Mouse (Mus musculus): Measurements from ENCODE around the gene Hoxb1. TPM values are rescaled to one million over a fixed set of nuclear protein-coding genes. Genes with fewer than 3 reads are reported as not detected.

Gene Hoxb1
- total and polyA plus RNA-seq, 2 experiments from 2014 or later, result not detected

- Histone ChIP-seq H3K4me1 (ENCODE audit: insufficient read depth) (no peaks in the 10 kb centered on the region), H3K27ac (ENCODE audit: low read depth, low read length) (no peak overlapping the region), H3K27me3 (ENCODE audit: insufficient read depth, low read length) (peaks cover 99% of the 10 kb centered on the region), H3K4me3 (ENCODE audit: low read depth, low read length) (no peak overlapping the region), H3K36me3 (ENCODE audit: insufficient read depth) (no peaks in the 10 kb centered on the region), H3K9me3 (ENCODE audit: low read length) (no peaks in the 10 kb centered on the region), H3K9ac (no peak overlapping the region), H3K4me2 (ENCODE audit: low read depth) (no peak overlapping the region)
- DNase-seq (no peak), ATAC-seq (no peak)
- 2% methylated on average over 29 of the region's 29 CpGs for WGBS
- no peak for TF ChIP-seq CTCF (IDR thresholded peaks at IDR 0.05; ENCODE audit: low read depth)
Observed at GRCm38 (mm10) chr11:96319910-96320309, 45.6 kb upstream of the Hoxb1 start.

- TF ChIP-seq CTCF (IDR thresholded peaks at IDR 0.05; ENCODE audit: low read depth), result no peak
- Histone ChIP-seq H3K9me3 (ENCODE audit: low read length) (no peaks in the 10 kb centered on the region), H3K36me3 (ENCODE audit: insufficient read depth) (no peaks in the 10 kb centered on the region), H3K4me3 (ENCODE audit: low read depth, low read length) (no peak overlapping the region), H3K4me1 (ENCODE audit: insufficient read depth) (no peaks in the 10 kb centered on the region), H3K27me3 (ENCODE audit: insufficient read depth, low read length) (peaks cover 99% of the 10 kb centered on the region), H3K27ac (ENCODE audit: low read depth, low read length) (no peak overlapping the region), H3K4me2 (ENCODE audit: low read depth) (no peak overlapping the region), H3K9ac (no peak overlapping the region)
- DNase-seq (no peak), ATAC-seq (no peak)
- WGBS, result under 1% methylated on average over 17 of the region's 17 CpGs
Observed at GRCm38 (mm10) chr11:96320688-96321087, 44.9 kb upstream of the Hoxb1 start.

- no peaks in the 10 kb centered on the region for H3K9me3 ChIP-seq (ENCODE audit: low read length)
- no peak overlapping the region for H3K27ac ChIP-seq (ENCODE audit: low read depth, low read length)
- no peak for TF ChIP-seq CTCF (IDR thresholded peaks at IDR 0.05; ENCODE audit: low read depth)
- peaks cover 99% of the 10 kb centered on the region for H3K27me3 ChIP-seq (ENCODE audit: insufficient read depth, low read length)
- no peak overlapping the region for H3K4me3 ChIP-seq (ENCODE audit: low read depth, low read length)
- no peak for ATAC-seq
- H3K4me1 ChIP-seq (ENCODE audit: insufficient read depth), result no peaks in the 10 kb centered on the region
- DNase-seq, result no peak
- no peak overlapping the region for H3K9ac ChIP-seq
- no peak overlapping the region for H3K4me2 ChIP-seq (ENCODE audit: low read depth)
- 5% methylated on average over 5 of the region's 5 CpGs for WGBS
- H3K36me3 ChIP-seq (ENCODE audit: insufficient read depth), result no peaks in the 10 kb centered on the region
Observed at GRCm38 (mm10) chr11:96321846-96322245, 43.7 kb upstream of the Hoxb1 start.

- Histone ChIP-seq H3K9me3 (ENCODE audit: low read length) (no peaks in the 10 kb centered on the region), H3K4me1 (ENCODE audit: insufficient read depth) (no peaks in the 10 kb centered on the region), H3K4me2 (ENCODE audit: low read depth) (no peak overlapping the region), H3K4me3 (ENCODE audit: low read depth, low read length) (no peak overlapping the region), H3K9ac (no peak overlapping the region), H3K27me3 (ENCODE audit: insufficient read depth, low read length) (peaks cover 100% of the 10 kb centered on the region), H3K36me3 (ENCODE audit: insufficient read depth) (no peaks in the 10 kb centered on the region), H3K27ac (ENCODE audit: low read depth, low read length) (no peak overlapping the region)
- no peak for ATAC-seq
- whole genome bisulfite sequencing, result 6% methylated on average over 6 of the region's 6 CpGs
- no peak for TF ChIP-seq CTCF (IDR thresholded peaks at IDR 0.05; ENCODE audit: low read depth)
- no peak for DNase-seq
Observed at GRCm38 (mm10) chr11:96322738-96323137, 42.8 kb upstream of the Hoxb1 start.

- peaks cover 100% of the 10 kb centered on the region for H3K27me3 ChIP-seq (ENCODE audit: insufficient read depth, low read length)
- H3K4me2 ChIP-seq (ENCODE audit: low read depth), result no peak within 1 kb of the TSS
- ATAC-seq (no peak), DNase-seq (no peak)
- no peaks in the 10 kb centered on the region for H3K36me3 ChIP-seq (ENCODE audit: insufficient read depth)
- WGBS, result 4% methylated on average over 10 of the region's 10 CpGs
- H3K27ac ChIP-seq (ENCODE audit: low read depth, low read length), result no peak within 1 kb of the TSS
- no peak within 1 kb of the TSS for H3K4me3 ChIP-seq (ENCODE audit: low read depth, low read length)
- no peak within 1 kb of the TSS for H3K9ac ChIP-seq
- no peak for TF ChIP-seq CTCF (IDR thresholded peaks at IDR 0.05; ENCODE audit: low read depth)
- H3K4me1 ChIP-seq (ENCODE audit: insufficient read depth), result no peaks in the 10 kb centered on the region
- no peaks in the 10 kb centered on the region for H3K9me3 ChIP-seq (ENCODE audit: low read length)
Observed at GRCm38 (mm10) chr11:96323154-96323553, 42.4 kb upstream of the Hoxb1 start, which contains the start of gene Hoxb3. Hoxb3 (plus strand) TSS chr11:96323326.

- Histone ChIP-seq H3K9ac (no peak overlapping the region), H3K4me2 (ENCODE audit: low read depth) (no peak overlapping the region), H3K27me3 (ENCODE audit: insufficient read depth, low read length) (peaks cover 100% of the 10 kb centered on the region), H3K4me3 (ENCODE audit: low read depth, low read length) (no peak overlapping the region), H3K36me3 (ENCODE audit: insufficient read depth) (no peaks in the 10 kb centered on the region), H3K27ac (ENCODE audit: low read depth, low read length) (no peak overlapping the region), H3K9me3 (ENCODE audit: low read length) (no peaks in the 10 kb centered on the region), H3K4me1 (ENCODE audit: insufficient read depth) (no peaks in the 10 kb centered on the region)
- TF ChIP-seq CTCF (IDR thresholded peaks at IDR 0.05; ENCODE audit: low read depth), result no peak
- ATAC-seq (no peak), DNase-seq (no peak)
- 2% methylated on average over 5 of the region's 5 CpGs for WGBS
Observed at GRCm38 (mm10) chr11:96324125-96324524, 41.4 kb upstream of the Hoxb1 start.

- Histone ChIP-seq H3K4me2 (ENCODE audit: low read depth) (no peak overlapping the region), H3K9ac (no peak overlapping the region), H3K9me3 (ENCODE audit: low read length) (no peaks in the 10 kb centered on the region), H3K27ac (ENCODE audit: low read depth, low read length) (no peak overlapping the region), H3K4me1 (ENCODE audit: insufficient read depth) (no peaks in the 10 kb centered on the region), H3K36me3 (ENCODE audit: insufficient read depth) (no peaks in the 10 kb centered on the region), H3K27me3 (ENCODE audit: insufficient read depth, low read length) (peaks cover 100% of the 10 kb centered on the region), H3K4me3 (ENCODE audit: low read depth, low read length) (no peak overlapping the region)
- TF ChIP-seq CTCF (IDR thresholded peaks at IDR 0.05; ENCODE audit: low read depth), result no peak
- DNase-seq (no peak), ATAC-seq (no peak)
- WGBS, result 2% methylated on average over 8 of the region's 8 CpGs
Observed at GRCm38 (mm10) chr11:96324965-96325364, 40.6 kb upstream of the Hoxb1 start.
